Mouse (Mus musculus): ENCODE results near the gene Cmtm7.
"Not testable (repeated sequence)": the region's sequence is repeated elsewhere in the genome, so short reads cannot be mapped to it uniquely, and the experiment has no call there.

The Cmtm7 gene

DNA sequence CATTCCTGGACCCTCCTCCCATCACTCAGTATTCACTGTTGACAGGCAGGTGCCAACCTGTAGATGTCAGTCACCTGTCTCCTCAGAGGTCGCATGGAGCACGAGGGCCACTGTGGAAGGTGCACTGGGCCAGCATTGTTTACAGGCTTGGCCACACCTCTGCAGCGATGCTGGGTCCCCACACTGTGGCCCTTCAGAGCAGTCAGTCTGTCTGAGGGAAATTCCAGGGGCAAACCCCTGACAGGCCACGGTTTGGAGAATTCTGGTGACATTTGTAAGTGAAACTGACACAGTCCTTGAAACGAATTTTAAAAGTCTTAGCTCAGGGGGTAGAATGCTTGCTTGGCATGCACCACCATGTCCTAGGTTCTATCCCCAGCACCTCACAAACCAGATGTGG, 21.3 kb downstream of the Cmtm7 start:
- no peak for DNase-seq

DNA sequence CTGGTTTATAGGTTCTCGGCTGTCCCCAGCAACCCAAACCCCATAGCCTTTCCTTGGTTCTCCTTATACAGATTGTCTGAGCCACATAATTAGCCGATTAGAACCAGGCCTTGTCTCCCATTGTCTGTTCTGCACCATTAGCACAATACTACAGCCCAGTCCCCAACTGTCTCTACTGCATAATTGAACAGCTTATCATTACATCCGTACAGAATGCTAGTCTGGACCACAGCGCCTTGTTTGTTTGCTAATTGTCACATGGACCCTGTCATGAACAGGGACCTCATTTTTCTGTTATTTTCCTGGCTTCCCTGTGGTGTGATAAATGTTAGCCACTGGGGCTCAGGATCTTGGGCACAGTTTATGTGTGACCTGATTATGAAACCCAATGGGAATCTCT, 21.8 kb downstream of the Cmtm7 start:
- no peak for DNase-seq

DNA sequence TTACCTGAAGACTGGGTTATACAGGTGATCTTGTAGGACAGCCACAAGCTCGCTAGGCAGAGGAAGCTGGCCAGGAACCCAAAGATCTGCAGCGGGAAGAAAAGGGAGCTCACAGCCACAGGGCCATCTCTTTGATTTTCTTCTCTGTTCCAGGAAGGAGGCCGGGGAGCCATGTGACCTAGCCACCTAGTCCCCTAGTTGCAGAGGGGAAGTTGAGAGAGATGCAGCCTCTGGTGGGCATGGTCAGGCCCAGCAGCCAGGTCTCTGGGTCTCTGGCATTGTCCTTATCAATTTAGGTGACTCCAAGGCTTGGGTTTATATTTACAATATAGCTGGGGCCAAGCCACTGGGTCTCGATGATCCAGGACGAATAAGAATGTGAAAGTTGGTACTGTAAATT, 22.9 kb downstream of the Cmtm7 start:
- DNase-seq, result no peak

DNA sequence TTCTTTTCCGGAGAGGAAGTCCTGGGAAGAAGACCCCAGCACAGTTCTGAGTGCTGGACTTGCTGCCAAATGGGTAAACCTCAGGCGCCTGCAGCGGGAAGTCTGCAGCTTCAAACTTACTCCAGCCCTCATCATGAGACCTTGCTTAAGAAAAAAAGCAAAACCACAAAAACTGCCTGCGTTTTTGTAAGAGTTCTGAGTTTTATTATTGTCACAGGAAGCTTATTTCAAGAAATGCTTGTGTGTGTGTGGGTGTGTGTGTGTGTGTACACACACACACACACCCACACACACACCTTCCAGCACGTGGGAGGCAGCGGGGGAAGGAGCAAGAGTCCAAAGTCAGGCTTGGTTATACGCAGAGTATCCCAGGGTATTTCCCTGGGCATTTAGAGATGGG, 23.4 kb downstream of the Cmtm7 start:
- no peak for DNase-seq

DNA sequence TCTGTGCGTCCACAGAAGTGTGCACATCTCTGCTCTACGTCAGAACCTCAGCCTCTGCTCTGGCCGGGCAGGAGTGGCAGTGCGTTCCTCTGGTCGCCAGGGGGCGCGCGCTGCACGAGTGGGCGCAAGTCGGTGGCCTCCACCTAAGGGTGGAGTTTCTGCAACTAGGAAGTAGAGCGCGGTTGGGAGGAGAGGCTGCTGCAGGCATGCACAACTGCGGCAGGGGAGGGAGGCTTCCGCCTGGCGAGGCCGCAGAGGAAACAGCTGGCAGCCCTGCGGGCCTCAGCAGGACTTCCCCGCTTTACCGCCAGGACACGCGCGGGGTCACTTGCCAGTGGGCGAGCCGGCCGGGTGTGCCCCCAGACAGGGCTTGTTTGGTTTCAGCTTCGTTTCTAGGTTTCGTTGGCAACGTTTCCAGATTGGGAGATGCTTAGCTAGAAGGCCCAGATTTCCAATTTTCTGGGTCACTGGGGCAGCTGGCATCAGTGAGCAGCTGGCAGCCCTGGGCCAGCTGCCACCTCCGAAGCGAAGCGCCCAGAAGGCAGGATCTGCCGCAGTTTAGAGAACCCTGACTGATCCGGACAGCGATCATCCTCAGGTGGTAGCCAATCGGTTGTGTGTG, 28.7 kb downstream of the Cmtm7 start:
- DNase-seq, result peak; percentile 93 to 95

DNA sequence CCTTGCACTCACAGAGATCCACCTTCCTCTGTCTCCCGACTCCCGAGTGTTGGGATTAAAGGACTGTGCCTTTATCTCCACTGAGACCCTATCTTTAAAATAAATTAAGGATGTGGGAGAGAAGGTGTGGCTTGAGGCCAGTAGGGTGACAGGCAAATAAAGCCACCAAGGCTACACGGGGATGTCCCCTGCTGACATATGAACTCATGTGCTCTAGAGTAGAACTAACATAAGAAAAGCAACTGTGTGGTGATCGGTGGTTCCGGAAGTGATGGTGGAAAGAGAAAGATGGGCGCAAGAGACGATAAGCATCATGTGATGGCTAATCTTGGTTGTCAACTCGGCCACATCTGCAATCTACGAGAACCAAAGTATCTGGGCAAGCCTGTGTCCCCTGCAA, 29.3 kb downstream of the Cmtm7 start:
- DNase-seq, result no peak

DNA sequence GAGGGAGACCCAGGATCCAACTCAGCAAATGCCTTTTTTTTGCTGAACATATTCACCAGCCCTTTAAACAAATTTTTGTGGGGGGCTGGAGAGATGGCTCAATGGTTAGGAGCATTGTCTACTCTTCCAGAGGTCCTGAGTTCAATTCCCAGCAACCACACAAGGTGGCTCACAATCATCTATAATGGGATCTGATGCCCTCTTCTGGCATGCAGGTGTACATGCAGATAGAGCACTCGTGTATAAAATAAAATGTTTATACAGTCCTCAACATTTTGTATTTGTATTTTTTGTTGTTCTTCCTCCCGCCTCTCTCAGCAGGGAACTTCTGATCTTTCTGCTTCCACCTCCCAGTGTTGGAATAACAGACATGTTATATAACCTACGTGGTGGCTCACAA, 30.1 kb downstream of the Cmtm7 start:
- DNase-seq, result no peak

DNA sequence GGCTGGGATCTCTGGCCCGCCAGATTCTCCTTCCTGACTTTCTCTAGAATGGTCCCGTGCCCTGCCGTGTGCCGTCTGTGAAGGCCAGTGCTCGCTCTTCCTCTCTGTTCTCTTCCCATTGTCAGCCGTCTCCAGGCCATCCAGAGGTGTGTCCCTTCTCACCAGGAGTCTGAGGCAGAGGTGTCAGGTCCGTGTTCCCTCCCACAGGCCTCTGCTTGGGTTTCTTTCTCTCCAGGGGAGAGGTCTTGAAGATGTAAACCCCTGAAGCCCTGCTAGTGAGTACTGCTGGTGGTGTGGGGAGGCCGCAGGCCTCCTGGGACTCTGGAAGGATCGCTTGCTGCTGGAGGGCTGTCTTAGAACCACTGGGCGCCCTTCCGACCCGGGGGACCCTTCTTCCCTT, 34.2 kb downstream of the Cmtm7 start:
- DNase-seq, result no peak

DNA sequence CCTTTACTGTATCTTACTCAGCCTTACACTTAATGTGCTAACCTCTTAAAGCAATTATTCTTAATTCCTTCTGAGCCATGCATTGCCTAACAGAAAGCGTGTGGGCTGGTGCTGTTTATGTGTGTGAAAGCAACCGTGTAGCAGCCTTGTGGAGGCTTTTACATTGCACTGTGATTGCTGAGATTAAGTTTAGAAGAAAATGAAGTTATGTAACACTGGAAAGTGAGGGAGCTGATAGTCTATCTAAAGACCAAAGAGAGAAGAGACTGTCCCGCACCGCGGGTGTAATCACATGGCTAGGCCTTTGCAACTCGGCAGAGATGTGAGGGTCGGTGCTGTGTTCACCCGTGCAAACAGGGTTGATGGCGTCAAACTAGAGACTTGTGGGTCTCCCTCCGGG, 34.6 kb downstream of the Cmtm7 start:
- DNase-seq, result no peak

DNA sequence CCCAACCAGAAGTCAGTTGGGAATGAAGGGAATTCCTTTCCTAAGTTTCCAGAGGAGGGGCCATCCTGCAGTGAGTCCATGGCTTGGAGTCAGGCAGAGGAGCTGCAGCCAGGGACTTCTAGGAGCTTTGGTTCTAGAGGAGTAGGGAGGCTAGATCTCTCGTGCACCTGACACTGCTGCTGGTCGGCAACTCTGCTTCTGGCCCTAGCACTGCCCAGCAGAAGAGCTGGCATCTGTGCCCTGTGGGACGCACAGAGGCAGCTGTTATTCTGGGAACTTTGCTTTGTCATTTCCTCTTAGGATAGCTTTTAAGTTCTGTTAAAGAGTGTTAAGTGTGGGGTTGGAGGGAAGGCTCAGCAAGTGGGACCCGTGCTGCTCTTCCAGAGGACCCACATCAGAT, 36.0 kb downstream of the Cmtm7 start:
- no peak for DNase-seq

DNA sequence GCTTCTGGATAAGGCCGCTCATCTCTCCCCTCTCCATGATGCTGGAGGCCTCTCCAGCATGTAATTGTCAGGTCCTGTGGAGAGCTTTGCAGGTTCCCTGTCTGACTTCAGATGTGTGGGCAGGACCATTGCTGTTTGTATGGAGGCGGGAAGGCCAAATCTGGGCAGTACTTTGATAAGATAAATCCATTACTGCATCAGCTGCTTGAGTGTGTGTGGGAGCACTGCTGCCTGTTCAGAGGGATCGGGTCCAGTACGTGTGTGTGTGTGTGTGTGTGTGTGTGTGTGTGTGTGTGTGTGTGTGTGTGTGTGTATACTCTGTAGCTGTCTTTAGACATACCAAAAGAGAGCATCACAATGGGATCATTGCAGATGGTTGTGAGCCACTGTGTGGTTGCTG, 36.5 kb downstream of the Cmtm7 start:
- DNase-seq, result no peak

DNA sequence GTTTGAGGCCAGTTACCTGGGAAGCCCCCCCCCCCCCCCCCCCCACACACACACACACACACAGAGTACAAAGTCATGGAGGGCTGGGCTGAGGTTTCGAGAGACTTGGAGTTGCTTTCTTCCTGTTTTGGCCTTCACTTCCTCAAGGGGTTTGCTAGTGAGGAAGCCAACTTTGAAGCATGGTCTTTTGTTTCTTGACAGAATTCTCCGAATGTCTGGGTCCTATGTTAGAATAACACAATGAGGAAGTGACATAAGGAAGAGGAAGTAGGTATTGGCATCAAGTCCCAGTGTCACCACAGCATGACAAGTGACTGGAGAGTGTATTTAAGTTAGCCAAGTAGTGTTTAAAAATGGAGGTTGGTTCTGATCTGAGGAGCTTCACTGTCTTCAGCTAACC, 38.9 kb downstream of the Cmtm7 start:
- DNase-seq, result peak in 1 of 2 experiments; percentile 22

DNA sequence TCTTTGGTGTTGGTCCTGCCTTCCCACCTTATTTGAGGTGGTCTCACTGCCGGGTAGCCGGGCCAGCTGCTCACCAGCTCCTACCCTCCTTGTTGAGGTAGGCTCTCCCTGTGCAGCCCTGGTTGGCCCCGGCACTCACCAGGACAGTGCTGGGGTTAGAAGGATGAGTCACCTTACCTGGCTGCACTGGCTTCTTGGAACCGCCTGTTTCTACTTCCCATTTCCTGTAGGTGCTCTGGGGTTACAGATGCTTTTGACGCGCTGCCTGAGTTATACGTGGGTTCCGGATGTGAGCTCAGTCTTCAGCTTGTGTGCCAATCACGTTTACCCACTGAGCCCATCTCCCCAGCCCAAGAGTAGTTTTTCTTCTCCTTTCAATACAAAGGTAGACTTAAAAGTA, 41.3 kb downstream of the Cmtm7 start:
- DNase-seq, result no peak

DNA sequence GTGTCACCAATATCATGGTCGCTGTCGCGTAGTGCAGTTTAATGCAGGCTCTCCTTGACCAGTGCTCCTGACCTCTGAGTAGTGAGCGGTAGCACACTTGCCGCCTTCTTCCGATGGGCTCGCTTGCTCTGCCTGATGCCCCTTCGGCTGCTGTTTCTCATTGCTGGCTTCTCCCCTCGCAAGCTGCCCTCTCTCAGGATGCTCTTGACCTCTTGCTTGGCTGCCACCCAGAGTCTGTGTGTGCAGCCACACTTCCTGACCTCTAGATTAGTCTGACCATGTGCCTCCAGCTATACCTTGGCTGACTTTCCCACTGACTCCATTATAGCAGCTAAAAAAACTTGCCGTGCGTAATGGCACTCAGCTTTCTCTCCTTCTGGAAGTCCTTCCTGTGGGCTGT, 45.2 kb downstream of the Cmtm7 start:
- peak; percentile 45 to 61 for DNase-seq

DNA sequence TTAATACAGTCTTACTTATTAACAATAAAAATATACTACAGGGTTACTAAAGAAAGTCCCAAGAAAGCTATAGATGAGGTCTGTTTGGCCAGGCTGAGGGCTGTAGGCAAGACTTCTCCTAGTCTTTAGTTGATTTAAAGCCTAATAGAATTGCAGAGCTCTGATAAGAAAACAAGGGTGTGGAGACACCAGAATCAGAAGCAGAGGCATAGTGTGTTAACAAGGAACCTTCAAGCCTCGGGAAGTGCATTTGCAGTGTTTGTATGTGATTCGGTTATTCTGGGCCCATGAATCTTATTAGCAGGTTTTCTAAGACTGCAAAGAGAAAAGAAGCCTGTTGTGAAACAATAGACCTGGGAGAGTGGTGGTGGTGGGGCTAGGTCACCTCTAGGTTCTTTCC, 48.4 kb downstream of the Cmtm7 start:
- DNase-seq, result no peak

DNA sequence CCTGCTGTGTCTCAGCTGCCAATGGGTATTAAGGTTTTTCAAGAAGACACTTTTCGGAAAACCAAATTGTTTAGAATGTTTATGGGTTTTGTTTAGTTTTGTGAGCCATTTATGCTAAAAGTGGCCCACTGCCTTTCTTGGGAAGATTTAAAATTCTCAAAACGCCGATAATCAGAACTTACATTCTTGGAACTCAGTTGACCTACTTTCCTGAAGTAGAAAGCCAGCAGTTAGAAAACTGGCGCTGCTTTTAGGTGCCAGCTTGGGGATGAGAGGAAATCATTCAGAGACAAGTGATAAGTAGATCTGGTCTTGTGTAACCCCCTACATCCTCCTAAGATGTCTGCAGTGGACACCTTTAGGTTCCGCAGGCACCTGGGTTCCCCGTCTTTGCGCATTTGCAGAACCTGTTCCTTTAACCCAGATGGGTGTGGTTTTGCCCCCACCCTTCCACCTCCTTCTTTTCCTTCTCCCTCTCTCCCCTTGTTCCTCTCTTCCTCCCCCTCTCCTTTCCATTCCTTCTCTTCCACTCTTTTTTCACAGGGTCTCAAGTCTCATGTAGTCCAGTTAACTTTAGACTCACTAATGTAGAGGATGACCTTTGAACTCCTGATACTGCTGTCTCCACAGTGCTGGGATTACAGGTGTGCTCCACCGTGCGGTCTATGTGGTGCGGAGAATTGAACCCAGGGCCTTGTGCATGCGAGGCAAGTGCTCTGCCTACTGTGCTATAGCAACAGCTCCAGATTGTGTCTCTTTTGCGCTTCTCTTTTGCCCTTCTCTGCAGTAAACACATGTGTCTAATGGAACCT, 49.6 kb downstream of the Cmtm7 start:
- DNase-seq, result peak in 1 of 2 experiments; percentile 24

DNA sequence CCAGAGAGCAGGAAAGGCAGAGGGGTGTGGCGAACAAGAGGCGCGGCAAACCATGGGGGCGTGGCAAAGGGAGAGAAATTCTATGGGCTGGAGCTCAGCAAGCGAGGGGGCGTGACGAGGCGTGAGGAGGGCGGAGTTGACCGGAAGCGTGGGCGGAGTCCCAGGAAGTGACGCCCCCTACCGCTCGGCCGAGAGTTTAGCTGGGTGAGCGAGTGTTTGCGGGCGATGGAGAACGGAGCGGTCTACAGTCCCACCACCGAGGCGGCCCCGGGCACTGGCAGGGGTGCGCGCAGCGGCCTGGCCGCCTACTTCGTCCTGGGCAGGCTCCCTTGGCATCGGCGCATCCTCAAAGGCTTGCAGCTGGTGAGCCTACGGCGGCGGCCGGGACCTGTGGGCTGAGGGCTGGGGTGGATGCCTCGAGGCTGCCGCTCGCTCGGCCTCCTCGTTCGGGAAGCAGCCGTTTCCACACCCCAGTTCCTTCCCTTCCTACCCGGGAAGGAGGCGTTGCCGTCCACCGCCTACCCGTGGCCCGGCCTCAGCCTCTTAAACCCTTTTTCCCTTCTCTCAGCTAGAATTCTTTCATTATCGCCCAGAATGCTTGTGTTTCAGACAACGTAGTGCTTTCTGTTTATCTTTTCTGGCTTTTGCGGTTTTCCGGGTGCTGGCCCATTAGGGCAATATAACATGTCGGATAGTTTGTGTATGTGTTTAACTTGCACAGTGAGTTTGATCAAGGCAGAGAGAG, 50.5 kb downstream of the Cmtm7 start, which contains the start of gene Cmtm6:
Cmtm6 (plus strand) TSS at position 106 of the 745 bp plus-strand sequence.
- peak; percentile 97 to 98 for DNase-seq

DNA sequence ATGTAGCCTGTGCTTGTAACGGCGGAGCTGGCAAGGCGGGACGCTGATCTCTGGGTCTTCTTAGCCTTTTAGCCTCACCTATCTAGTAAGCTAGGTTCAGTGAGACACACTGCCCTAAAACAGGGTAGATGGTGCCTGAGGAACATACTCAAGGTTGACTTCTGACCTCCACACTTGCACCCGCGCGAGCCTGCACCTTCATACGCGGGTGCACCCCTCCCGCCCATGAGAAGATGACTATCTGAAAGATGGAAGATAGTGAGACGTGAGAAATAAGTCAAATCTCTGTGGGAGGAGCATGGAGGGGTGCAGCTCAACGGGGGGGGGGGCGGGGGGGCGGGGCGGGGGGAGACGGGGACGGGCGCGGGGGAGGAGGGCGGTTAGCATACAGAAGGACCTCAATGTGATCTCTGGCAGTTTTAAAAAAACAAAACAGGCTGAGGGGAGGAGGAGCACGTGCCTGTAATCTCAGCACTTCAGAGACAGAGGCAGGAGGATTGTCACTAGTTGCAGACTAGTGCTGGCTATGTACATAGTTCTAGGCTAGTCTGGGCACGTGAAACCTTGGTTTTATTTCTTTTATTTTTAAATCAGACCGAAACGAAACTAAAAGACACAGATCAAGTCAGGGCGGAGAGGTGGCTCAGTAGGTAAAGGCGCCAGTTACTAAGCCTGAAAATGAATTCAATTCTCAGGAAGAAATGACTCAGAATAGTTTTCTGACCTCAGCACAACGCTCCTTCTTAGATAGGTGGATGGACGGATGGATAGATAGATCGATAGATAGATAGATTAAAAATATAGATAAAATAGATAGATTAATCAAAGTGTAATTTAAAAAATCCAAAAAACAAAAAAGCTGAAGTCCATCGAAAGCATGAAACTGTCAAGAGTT, 51.5 kb downstream of the Cmtm7 start:
- peak in 1 of 2 experiments; percentile 18 for DNase-seq

DNA sequence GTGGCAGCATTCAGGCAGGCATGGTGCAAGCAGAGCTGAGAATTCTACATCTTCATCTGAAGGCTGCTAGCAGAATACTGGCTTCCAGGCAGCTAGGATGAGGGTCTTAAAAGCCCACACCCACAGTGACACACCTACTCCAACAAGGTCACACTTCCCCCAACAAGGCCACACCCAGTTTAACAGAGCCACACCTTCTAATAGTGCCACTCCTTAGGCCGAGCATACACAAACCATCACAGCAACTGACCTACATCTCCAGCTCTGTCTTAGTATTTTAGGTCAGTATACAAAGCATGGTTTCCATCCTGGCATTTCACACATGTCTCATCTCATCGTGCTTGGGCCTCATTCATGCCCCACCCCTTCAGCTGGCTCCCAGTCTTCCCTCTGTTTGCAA, 53.2 kb downstream of the Cmtm7 start:
- DNase-seq, result not testable (repeated sequence)

DNA sequence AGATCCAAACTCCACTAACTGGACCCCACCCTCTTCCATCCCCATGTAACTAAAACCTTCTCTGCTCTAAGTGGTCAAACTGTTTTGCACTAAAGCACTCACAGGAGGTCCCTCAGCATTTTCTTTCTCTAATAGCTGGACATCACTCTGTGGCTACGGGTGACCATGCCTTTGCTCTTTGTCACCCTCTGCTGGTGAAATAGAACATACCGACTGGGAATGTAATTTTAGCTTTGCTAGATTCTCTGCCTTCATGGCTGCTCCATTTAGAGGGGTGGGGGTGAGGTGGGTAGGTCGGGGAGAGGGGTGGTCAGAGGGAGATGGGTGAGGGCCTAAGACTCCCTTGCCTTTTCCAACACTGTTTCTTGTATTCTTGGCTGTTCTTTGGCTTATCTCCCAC, 54.3 kb downstream of the Cmtm7 start:
- peak in 1 of 2 experiments; percentile 32 for DNase-seq

DNA sequence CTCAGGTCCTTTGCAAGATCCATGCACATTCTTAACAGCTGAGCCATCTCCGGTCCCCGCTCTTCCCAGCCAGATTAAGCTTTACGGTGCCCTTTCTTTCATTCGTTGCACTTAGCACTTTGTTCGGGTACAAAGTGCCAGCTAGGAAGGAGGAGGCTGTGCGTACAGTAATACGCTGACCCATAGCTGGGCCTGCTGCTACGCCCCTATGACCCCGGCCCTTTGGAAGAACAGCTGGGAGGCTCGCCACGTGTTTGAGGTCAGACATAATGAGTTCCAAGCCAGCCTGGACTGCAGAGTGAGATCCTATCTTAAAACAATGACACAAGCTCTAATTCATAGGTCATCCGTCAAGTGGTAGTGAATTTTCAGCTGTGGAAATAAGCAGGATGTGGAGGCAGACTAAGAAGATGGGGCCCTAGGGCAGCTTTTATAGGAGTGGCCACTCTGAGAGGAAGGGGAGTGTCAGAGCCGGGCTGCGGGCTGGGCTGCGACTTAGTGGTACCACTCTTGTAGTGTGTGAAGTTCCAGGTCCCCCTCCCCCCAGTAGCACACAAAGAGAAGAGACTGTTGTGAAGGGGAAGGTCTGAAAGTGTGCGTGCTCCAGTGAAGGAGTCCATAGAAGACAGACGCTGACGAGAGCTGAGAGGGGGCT, 64.9 kb downstream of the Cmtm7 start:
- no peak for DNase-seq

DNA sequence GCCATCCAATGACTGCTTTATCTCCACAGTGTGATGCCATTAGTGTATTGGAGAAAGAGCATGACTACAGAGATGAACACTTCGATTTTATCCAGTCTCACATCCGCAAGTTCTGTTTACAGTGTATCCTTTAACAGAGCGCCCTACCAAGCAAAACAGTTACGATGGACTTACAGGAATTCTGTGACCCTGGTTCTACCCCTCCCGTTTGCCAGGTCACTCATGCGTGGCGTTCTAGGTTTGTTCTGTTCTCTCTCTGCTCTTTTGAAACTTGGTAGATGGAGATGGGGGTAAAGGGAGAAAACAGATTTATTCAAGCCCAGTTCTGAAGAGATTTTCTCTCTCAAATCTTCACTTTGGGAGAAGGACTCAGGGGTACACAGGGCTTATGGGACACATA, 68.2 kb downstream of the Cmtm7 start:
- no peak for DNase-seq

Data from lung, adult 18-20 months (tissue).